Mouse (Mus musculus): ENCODE results near the gene Plekhg1. TPM values are rescaled to one million over a fixed set of nuclear protein-coding genes. Genes with fewer than 3 reads are reported as not detected.

The Plekhg1 gene
- polyA plus RNA-seq, 1 experiment from 2014 or later: 16.2 TPM

DNA sequence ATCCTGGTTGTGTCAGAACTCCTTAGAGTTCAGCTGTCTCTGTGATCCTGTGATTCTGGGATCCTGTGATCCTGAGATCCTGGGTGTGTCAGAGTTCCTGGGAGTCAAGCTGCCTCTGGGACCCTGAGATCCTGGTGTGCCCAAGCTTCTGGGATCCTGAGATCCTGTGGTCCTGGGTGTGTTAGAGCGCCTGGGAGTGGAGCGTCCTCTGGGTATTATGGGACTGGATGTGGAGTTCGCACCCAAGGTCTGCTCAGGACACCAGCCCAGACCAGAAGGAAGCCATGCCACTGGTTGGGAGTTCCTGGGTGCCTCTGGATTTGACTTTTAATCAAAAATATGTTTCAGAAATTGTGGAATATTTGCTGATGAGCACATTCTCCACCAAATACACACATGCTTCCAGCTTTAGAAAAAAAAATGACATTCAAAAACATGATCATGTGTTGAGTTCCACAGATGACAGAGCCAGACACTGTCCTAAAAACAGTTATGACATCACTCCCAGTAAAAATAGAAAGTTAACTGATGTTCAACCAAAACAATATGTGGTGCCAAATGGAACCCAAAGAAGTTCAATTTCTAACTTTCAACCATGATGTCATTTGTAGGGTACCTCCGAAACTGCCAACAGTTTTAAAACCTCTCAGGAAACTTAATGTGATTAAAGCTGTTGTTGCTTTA, 137.8 kb downstream of the Plekhg1 start:
- no peak for DNase-seq (ENCODE audit: low spot score)
- H3K27me3 ChIP-seq (ENCODE audit: control insufficient read depth, insufficient read depth, low read length): no peaks in the 10 kb centered on the region
- no peaks in the 10 kb centered on the region for H3K4me1 ChIP-seq (ENCODE audit: control insufficient read depth, insufficient read depth, low read length)
- H3K27ac ChIP-seq (replicated peaks; ENCODE audit: low read depth, low read length): no peak overlapping the region
- H3K36me3 ChIP-seq (replicated peaks; ENCODE audit: control insufficient read depth, insufficient read depth, low read depth, low read length): no peaks in the 10 kb centered on the region
- no peak overlapping the region for H3K9ac ChIP-seq (replicated peaks; ENCODE audit: low read length)
- no peak for ATAC-seq (replicated peaks; ENCODE audit: insufficient number of reproducible peaks, low FRiP score, low TSS enrichment, low read depth)
- H3K4me3 ChIP-seq (ENCODE audit: low read depth, low read length): no peak overlapping the region
- no peak overlapping the region for H3K4me2 ChIP-seq (ENCODE audit: low read depth, low read length)
- 97% methylated on average over 4 of the region's 4 CpGs for WGBS
- H3K9me3 ChIP-seq (replicated peaks; ENCODE audit: control insufficient read depth, low read length): no peaks in the 10 kb centered on the region

DNA sequence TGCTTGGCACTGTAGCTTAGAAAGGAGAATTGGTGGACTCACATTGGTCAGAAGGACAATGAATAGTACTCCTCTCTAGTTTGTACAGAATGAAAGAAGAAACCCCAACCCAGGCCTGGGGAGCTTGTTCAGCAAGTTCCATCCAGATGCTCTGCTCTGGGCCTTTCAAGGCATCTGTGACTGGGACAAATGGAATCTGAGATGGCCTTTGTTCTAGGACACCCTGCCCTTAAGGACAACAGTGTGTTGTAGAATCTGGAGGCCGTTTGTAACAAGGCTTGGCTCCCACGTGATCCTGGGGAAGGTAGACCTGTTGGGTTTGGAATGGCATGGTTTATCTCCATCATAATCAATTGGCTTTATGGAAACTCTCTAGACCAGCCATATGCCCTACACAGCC, 141.0 kb downstream of the Plekhg1 start:
- no peak for ATAC-seq (replicated peaks; ENCODE audit: insufficient number of reproducible peaks, low FRiP score, low TSS enrichment, low read depth)
- Histone ChIP-seq H3K9me3 (replicated peaks; ENCODE audit: control insufficient read depth, low read length) (no peaks in the 10 kb centered on the region), H3K36me3 (replicated peaks; ENCODE audit: control insufficient read depth, insufficient read depth, low read depth, low read length) (no peaks in the 10 kb centered on the region), H3K4me1 (ENCODE audit: control insufficient read depth, insufficient read depth, low read length) (no peaks in the 10 kb centered on the region), H3K27me3 (ENCODE audit: control insufficient read depth, insufficient read depth, low read length) (no peaks in the 10 kb centered on the region), H3K4me2 (ENCODE audit: low read depth, low read length) (no peak overlapping the region), H3K9ac (replicated peaks; ENCODE audit: low read length) (no peak overlapping the region), H3K27ac (replicated peaks; ENCODE audit: low read depth, low read length) (no peak overlapping the region), H3K4me3 (ENCODE audit: low read depth, low read length) (no peak overlapping the region)
- no peak for DNase-seq (ENCODE audit: low spot score)
- 47% methylated on average over 2 of the region's 2 CpGs for WGBS

DNA sequence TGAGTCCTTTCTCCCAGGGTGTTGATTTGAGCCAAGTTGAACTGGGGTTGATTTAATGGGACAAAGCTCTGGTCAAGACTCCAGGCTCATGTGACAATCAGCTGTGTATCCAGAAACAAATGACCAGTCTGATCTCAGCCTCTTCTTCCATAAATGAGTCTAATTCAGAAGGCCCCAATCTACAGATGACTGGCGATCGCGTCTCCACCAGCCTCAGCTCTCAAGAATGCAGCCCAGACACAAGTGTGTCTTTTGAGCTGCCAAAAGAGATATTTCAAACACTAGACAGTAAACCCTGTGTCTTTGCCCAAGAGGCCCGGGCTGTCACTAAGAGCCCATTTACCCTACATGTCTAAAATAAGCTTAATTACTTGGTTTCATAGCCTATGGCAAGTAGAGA, 148.3 kb downstream of the Plekhg1 start:
- Histone ChIP-seq H3K4me3 (ENCODE audit: low read depth, low read length) (no peak overlapping the region), H3K9me3 (replicated peaks; ENCODE audit: control insufficient read depth, low read length) (no peaks in the 10 kb centered on the region), H3K27me3 (ENCODE audit: control insufficient read depth, insufficient read depth, low read length) (no peaks in the 10 kb centered on the region), H3K36me3 (replicated peaks; ENCODE audit: control insufficient read depth, insufficient read depth, low read depth, low read length) (no peaks in the 10 kb centered on the region), H3K9ac (replicated peaks; ENCODE audit: low read length) (no peak overlapping the region), H3K4me2 (ENCODE audit: low read depth, low read length) (no peak overlapping the region), H3K27ac (replicated peaks; ENCODE audit: low read depth, low read length) (no peak overlapping the region), H3K4me1 (ENCODE audit: control insufficient read depth, insufficient read depth, low read length) (no peaks in the 10 kb centered on the region)
- ATAC-seq (replicated peaks; ENCODE audit: insufficient number of reproducible peaks, low FRiP score, low TSS enrichment, low read depth) (no peak), DNase-seq (ENCODE audit: low spot score) (no peak)
- 52% methylated on average over 4 of the region's 4 CpGs for WGBS

DNA sequence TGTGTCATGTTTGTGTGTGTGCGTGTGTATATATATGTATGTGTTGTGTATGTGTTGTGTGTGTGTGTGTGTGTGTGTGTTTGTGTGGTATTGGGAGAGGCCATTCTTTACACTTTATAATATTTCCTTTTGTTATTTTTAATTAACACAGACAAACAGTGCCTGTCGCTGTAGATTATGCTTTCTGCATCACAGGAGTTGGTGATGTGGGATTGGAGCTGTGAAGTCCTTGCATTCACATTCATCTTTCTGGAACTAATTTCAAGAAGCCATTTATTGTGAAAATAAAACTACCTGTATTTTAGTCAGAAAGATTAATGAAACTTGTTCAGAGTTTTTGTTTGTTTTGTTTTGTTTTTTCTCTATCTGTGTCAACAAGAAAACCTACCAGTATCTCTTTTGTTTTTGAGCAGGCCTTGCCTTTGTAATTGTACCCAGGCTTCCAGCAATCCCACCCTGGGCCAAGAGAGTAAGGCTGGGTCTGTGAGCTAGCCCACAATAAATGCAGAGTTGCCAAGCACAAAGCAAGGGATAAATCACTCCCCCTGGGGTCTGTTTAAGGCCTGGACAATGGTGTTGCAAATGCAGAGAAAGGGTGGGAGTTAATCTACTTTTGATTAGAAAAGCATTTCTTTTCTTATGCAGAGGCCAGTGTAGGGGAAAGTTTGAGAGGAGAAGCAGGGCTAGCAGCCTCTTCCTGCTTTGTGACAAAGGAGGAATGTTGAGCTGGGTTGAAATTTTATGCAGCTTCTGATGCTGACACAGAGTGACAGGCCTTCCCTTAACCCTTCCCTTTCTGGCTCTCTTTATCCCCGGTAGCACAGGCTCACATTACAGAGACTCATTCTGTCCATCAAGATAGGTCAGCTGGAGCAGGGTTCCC, 151.5 kb downstream of the Plekhg1 start:
- peak; percentile 73 for DNase-seq (ENCODE audit: low spot score)
- peak overlapping the region; percentile 30; the same call in 1 of the 2 replicates for H3K9ac ChIP-seq (replicated peaks; ENCODE audit: low read length)
- 34% methylated on average over 3 of the region's 3 CpGs for WGBS
- ATAC-seq (replicated peaks; ENCODE audit: insufficient number of reproducible peaks, low FRiP score, low TSS enrichment, low read depth): peak; percentile 89
- no peaks in the 10 kb centered on the region for H3K9me3 ChIP-seq (replicated peaks; ENCODE audit: control insufficient read depth, low read length)
- H3K27me3 ChIP-seq (ENCODE audit: control insufficient read depth, insufficient read depth, low read length): no peaks in the 10 kb centered on the region
- H3K4me2 ChIP-seq (ENCODE audit: low read depth, low read length): no peak overlapping the region
- no peaks in the 10 kb centered on the region for H3K36me3 ChIP-seq (replicated peaks; ENCODE audit: control insufficient read depth, insufficient read depth, low read depth, low read length)
- peak overlapping the region; percentile 79 for H3K27ac ChIP-seq (replicated peaks; ENCODE audit: low read depth, low read length)
- H3K4me1 ChIP-seq (ENCODE audit: control insufficient read depth, insufficient read depth, low read length): no peaks in the 10 kb centered on the region; the same call in 1 of the 2 replicates
- H3K4me3 ChIP-seq (ENCODE audit: low read depth, low read length): no peak overlapping the region

DNA sequence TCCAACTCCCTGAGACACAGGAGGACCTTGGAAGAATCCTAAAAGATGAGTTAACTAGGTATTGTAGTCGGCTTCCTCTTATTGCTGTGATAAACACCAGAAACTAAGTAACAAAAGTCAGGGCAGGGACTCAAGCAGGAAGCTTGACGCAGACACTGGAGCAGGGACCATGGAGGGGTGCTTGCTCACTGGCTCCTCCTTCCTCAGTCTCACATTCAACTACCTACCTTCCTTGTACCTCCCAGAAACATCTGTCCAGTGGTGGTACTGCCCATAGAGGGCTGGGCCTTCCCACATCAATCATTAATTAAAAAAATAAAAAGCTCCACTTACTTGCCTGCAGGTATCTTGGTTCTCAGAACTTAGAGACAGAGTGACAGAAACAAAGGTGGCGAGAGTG, 152.2 kb downstream of the Plekhg1 start:
- 52% methylated on average over 3 of the region's 3 CpGs for WGBS
- Histone ChIP-seq H3K27ac (replicated peaks; ENCODE audit: low read depth, low read length) (peak overlapping the region; percentile 79; the same call in 1 of the 2 replicates), H3K4me1 (ENCODE audit: control insufficient read depth, insufficient read depth, low read length) (no peaks in the 10 kb centered on the region; the same call in 1 of the 2 replicates)

DNA sequence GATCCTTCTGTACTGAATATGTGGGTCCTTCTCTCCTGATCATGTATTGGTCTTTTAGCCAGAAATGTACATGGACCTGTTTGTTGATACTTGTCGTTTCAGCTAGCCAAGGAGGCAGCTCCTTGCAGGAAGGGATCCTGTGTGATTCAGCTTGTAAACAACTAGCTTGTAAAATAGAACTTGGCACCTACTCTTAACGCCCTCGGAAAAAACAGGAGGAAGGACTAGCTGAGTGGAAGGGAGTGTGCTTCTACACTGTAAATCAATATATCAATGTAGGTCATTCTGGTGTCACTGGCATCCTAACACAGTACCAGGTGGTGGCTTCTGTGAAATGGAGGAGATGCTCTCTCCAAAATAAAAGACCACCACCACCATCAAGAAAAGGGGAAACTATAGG, 157.9 kb downstream of the Plekhg1 start:
- WGBS: 79% methylated on average over 3 of the region's 3 CpGs
- H3K36me3 ChIP-seq (replicated peaks; ENCODE audit: control insufficient read depth, insufficient read depth, low read depth, low read length): no peaks in the 10 kb centered on the region
- no peak overlapping the region for H3K4me3 ChIP-seq (ENCODE audit: low read depth, low read length)
- H3K27me3 ChIP-seq (ENCODE audit: control insufficient read depth, insufficient read depth, low read length): no peaks in the 10 kb centered on the region
- no peaks in the 10 kb centered on the region for H3K9me3 ChIP-seq (replicated peaks; ENCODE audit: control insufficient read depth, low read length)
- no peak overlapping the region for H3K27ac ChIP-seq (replicated peaks; ENCODE audit: low read depth, low read length)
- DNase-seq (ENCODE audit: low spot score) (no peak), ATAC-seq (replicated peaks; ENCODE audit: insufficient number of reproducible peaks, low FRiP score, low TSS enrichment, low read depth) (no peak)
- H3K4me1 ChIP-seq (ENCODE audit: control insufficient read depth, insufficient read depth, low read length): no peaks in the 10 kb centered on the region; the same call in 1 of the 2 replicates
- H3K9ac ChIP-seq (replicated peaks; ENCODE audit: low read length): no peak overlapping the region
- H3K4me2 ChIP-seq (ENCODE audit: low read depth, low read length): no peak overlapping the region

More for the DNA sequence above, 152.2 kb downstream of the Plekhg1 start:
- no peak; the same call in 1 of the 2 replicates for ATAC-seq (replicated peaks; ENCODE audit: insufficient number of reproducible peaks, low FRiP score, low TSS enrichment, low read depth)
- Histone ChIP-seq H3K4me3 (ENCODE audit: low read depth, low read length) (no peak overlapping the region), H3K4me2 (ENCODE audit: low read depth, low read length) (no peak overlapping the region), H3K9me3 (replicated peaks; ENCODE audit: control insufficient read depth, low read length) (no peaks in the 10 kb centered on the region), H3K36me3 (replicated peaks; ENCODE audit: control insufficient read depth, insufficient read depth, low read depth, low read length) (no peaks in the 10 kb centered on the region), H3K9ac (replicated peaks; ENCODE audit: low read length) (no peak overlapping the region), H3K27me3 (ENCODE audit: control insufficient read depth, insufficient read depth, low read length) (no peaks in the 10 kb centered on the region)
- peak; percentile 22 for DNase-seq (ENCODE audit: low spot score)

DNA sequence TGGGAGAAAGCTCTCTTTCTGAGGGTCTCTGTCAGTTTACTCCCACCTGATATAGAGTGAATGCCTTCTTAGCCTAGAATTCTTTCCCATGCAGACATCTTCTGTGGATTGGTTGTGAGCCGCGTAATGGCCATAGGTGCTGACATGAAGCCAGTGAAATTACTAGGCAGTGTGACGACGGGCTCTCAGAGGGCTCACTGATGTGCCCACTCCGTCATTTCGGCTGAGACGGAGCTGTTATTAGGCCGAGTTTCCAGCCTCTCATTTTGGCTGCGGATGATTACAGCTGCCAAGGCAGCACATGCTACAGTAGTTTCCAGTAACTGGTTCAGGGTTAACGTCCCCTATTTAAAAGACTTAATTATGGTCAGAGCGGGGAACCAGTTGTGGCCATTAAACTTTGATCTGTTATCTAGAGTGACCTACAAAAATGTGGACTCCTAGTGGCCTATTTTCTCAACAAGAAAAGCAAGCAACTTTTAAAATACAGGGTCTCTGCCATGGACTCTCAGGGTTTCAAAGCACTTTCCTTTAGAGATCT, 160.3 kb downstream of the Plekhg1 start:
- H3K9ac ChIP-seq (replicated peaks; ENCODE audit: low read length): no peak overlapping the region
- H3K9me3 ChIP-seq (replicated peaks; ENCODE audit: control insufficient read depth, low read length): no peaks in the 10 kb centered on the region
- no peak for DNase-seq (ENCODE audit: low spot score)
- no peak overlapping the region for H3K4me3 ChIP-seq (ENCODE audit: low read depth, low read length)
- no peak overlapping the region for H3K27ac ChIP-seq (replicated peaks; ENCODE audit: low read depth, low read length)
- 68% methylated on average over 11 of the region's 11 CpGs for WGBS
- no peak overlapping the region for H3K4me2 ChIP-seq (ENCODE audit: low read depth, low read length)
- no peaks in the 10 kb centered on the region for H3K27me3 ChIP-seq (ENCODE audit: control insufficient read depth, insufficient read depth, low read length)
- no peaks in the 10 kb centered on the region for H3K36me3 ChIP-seq (replicated peaks; ENCODE audit: control insufficient read depth, insufficient read depth, low read depth, low read length)
- no peaks in the 10 kb centered on the region for H3K4me1 ChIP-seq (ENCODE audit: control insufficient read depth, insufficient read depth, low read length)
- ATAC-seq (replicated peaks; ENCODE audit: insufficient number of reproducible peaks, low FRiP score, low TSS enrichment, low read depth): no peak

DNA sequence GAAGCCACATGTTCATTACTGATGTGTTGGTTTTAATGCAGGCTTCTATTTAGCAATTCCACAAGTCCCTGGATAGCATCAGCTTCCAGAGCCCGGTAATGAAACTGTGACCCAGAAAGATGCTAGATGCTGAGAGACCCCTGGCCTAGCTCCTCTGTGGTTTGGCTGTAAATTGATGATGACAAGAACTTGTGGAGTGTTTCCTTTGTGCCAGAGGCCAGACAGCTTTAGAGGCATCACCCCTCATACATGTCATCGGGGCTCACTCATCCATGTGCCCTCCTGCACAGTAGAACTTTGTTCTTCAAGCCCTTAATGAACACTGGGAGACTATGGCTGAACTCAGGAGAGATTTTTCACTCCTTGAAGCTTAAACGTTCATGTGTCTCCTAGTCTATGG, 165.6 kb downstream of the Plekhg1 start:
- no peaks in the 10 kb centered on the region for H3K4me1 ChIP-seq (ENCODE audit: control insufficient read depth, insufficient read depth, low read length)
- ATAC-seq (replicated peaks; ENCODE audit: insufficient number of reproducible peaks, low FRiP score, low TSS enrichment, low read depth) (no peak), DNase-seq (ENCODE audit: low spot score) (no peak)
- H3K36me3 ChIP-seq (replicated peaks; ENCODE audit: control insufficient read depth, insufficient read depth, low read depth, low read length): no peaks in the 10 kb centered on the region
- H3K9ac ChIP-seq (replicated peaks; ENCODE audit: low read length): no peak overlapping the region
- 89% methylated on average over 3 of the region's 3 CpGs for WGBS
- no peak overlapping the region for H3K4me3 ChIP-seq (ENCODE audit: low read depth, low read length)
- H3K27ac ChIP-seq (replicated peaks; ENCODE audit: low read depth, low read length): no peak overlapping the region
- no peak overlapping the region for H3K4me2 ChIP-seq (ENCODE audit: low read depth, low read length)
- no peaks in the 10 kb centered on the region for H3K9me3 ChIP-seq (replicated peaks; ENCODE audit: control insufficient read depth, low read length)
- H3K27me3 ChIP-seq (ENCODE audit: control insufficient read depth, insufficient read depth, low read length): no peaks in the 10 kb centered on the region

Data from embryonic facial prominence, embryonic 11.5 days (tissue).